Mouse (Mus musculus) heart, adult 2 months (tissue): ENCODE data around the gene Spata46. TPM values are rescaled to one million over a fixed set of nuclear protein-coding genes. Genes with fewer than 3 reads are reported as not detected.

Source experiments
- DNase-seq, 2 experiments: peaks; one replicate each; pipeline ENCODE4 v3.0.0; 2021
- H3K27ac ChIP-seq: fragments of 200-600 bp; 2 replicates; pipeline ENCODE4 v1.8.1; 2022
- H3K27me3 ChIP-seq: fragments of 200-500 bp; 2 replicates; pipeline ENCODE4 v1.6.1; 2012; ENCODE audit warnings: mild to moderate bottlenecking, low read length, inconsistent platforms, mixed read lengths; ENCODE audit not compliant: control insufficient read depth, insufficient read depth
- H3K36me3 ChIP-seq: fragments of 200-500 bp; 2 replicates; pipeline ENCODE4 v1.6.1; 2012; ENCODE audit warnings: low read length, inconsistent platforms; ENCODE audit not compliant: control insufficient read depth, insufficient read depth
- H3K4me1 ChIP-seq: fragments of 200-500 bp; 2 replicates; pipeline ENCODE4 v1.6.1; 2011; ENCODE audit warnings: low read length; ENCODE audit not compliant: control insufficient read depth, insufficient read depth
- H3K4me3 ChIP-seq: fragments of 200-600 bp; 2 replicates; pipeline ENCODE4 v1.8.1; 2022
- H3K79me2 ChIP-seq: fragments of 200-500 bp; replicated peaks from 2 replicates; pipeline ENCODE4 v1.6.1; 2012; ENCODE audit warnings: mild to moderate bottlenecking, inconsistent platforms, low read length, moderate library complexity, mixed read lengths; ENCODE audit not compliant: control insufficient read depth, insufficient read depth
- H3K9ac ChIP-seq: fragments of 200-500 bp; 2 replicates; pipeline ENCODE4 v1.6.1; 2012; ENCODE audit warnings: low read depth, mild to moderate bottlenecking, control low read depth, inconsistent platforms, low read length, mixed read lengths
- CTCF ChIP-seq: fragments of 200-600 bp; IDR thresholded peaks from 2 replicates; pipeline ENCODE4 v1.8.1; 2022; ENCODE audit warnings: antibody characterized with exemption, mild to moderate bottlenecking, moderate library complexity
- EP300 ChIP-seq: fragments of 200-500 bp; IDR thresholded peaks from 2 replicates; pipeline ENCODE4 v1.6.1; 2011; ENCODE audit warnings: low read depth, low read length, control low read depth; ENCODE audit not compliant: insufficient read depth
- POLR2A ChIP-seq: fragments of 200-500 bp; IDR thresholded peaks from 2 replicates; pipeline ENCODE4 v1.6.1; 2011; ENCODE audit warnings: mild to moderate bottlenecking, low read depth, low read length, control low read depth; ENCODE audit not compliant: insufficient read depth
- WGBS: fragments of 180-500 bp; shearing (Covaris S2); methylation state at CpG from one replicate; pipeline ENCODE4 v1.1.7; 2018; 5-methylcytosine and 5-hydroxymethylcytosine counted together
- intact Hi-C: fragments of 180-260 bp; cut with DNase I; formaldehyde crosslinking; loops from one replicate; pipeline ENCODE4 v1.15.1; 2025
- polyA plus RNA-seq: library from polyadenylated mRNA; depleted of rRNA; stranded (reverse); fragments of >200 nt; gene quantifications from 2 replicates; pipeline ENCODE4 v1.2.3, GENCODE M21; 2012
- total RNA-seq, 2 experiments: library from RNA; stranded (reverse); gene quantifications; 2 replicates each; pipeline ENCODE4 v1.2.3; 2021

Gene Spata46
- total and polyA plus RNA-seq, 3 experiments = 0.51 TPM; not detected in 2

DNA sequence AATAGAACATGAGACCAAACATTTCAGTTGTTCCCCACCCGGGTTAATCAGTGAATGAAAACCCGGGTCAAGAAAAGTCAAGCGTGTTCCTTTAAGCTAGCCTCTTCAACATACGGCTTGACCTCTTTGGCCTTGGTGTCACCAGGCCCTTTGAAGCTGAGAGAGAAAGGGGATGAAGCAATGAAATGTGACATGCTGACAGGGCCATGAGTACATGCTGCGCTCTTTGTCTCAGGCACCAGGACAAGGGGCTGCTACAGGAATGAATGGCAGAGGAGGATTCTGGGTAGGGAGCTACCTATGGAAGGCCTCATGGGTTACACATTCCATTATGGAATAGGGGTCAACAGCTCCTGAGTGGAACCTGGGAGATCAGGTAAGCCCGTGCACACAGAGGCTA, 5.5 kb upstream of the Spata46 start:
- Histone ChIP-seq H3K4me3 (no peak overlapping the region), H3K27me3 (no peaks in the 10 kb centered on the region), H3K36me3 (no peaks in the 10 kb centered on the region), H3K9ac (no peak overlapping the region), H3K27ac (no peak overlapping the region), H3K4me1 (no peaks in the 10 kb centered on the region), H3K79me2 (no peaks in the 10 kb centered on the region)
- TF ChIP-seq EP300 (no peak), CTCF (no peak), POLR2A (no peak)
- intact Hi-C loops = no loop called here
- 92% methylated on average over 6 of the region's 6 CpGs for WGBS
- no peak for DNase-seq

DNA sequence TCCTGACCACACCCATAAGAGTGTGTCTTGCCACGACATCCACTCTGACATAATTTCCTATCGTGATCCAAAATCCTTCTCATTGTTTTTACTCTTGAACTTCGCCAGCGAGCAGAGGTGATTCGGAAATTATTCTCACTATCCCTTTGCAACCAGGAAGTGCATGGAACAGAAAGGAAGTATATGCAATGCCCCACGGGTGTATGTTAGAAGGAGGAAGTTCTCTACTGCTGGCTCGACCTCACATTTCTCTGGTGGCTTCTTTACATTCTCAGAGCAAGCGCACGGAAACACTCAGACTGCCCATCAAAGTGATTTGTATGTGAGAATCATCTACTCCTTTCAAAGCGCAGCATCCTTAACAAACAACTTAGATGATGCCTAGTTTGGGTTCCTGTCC, 3.6 kb upstream of the Spata46 start:
- Histone ChIP-seq H3K4me1 (no peaks in the 10 kb centered on the region), H3K27ac (no peak overlapping the region), H3K4me3 (no peak overlapping the region), H3K79me2 (no peaks in the 10 kb centered on the region), H3K27me3 (no peaks in the 10 kb centered on the region), H3K36me3 (no peaks in the 10 kb centered on the region), H3K9ac (no peak overlapping the region)
- intact Hi-C loops = no loop called here
- TF ChIP-seq CTCF (no peak), POLR2A (no peak), EP300 (no peak)
- no peak for DNase-seq
- 63% methylated on average over 10 of the region's 10 CpGs for WGBS

DNA sequence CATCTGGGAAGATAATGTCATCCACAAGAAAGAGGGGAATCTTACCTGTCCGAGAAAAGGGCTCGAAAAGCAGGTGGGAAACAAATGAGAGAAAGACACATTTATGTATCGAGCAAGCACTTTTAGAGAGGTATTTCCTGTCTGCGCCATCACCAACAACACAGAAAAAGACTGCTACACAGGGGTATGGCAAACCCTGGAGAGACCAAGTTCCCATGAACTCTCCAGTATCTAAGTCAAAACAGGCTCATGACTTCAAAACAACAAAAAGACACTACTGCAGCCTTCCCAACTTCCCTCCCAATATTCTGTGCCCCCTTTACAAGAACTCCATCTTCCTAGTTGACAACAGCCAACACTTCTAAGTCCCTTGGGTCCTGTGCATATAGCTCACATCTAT, 2.4 kb upstream of the Spata46 start, which contains the start of gene Gm7694:
Gene Gm7694, minus strand, starts transcription at position 101 of the 400 bp plus-strand sequence.
- TF ChIP-seq CTCF (no peak), EP300 (no peak), POLR2A (no peak)
- intact Hi-C loops = no loop called here
- no peak for DNase-seq
- no peaks in the 10 kb centered on the region for H3K4me1 ChIP-seq
- no peaks in the 10 kb centered on the region for H3K36me3 ChIP-seq
- no peak within 1 kb of the TSS for H3K27ac ChIP-seq
- no peaks in the 10 kb centered on the region for H3K27me3 ChIP-seq
- no peak within 1 kb of the TSS for H3K4me3 ChIP-seq
- no peak within 1 kb of the TSS for H3K9ac ChIP-seq
- H3K79me2 ChIP-seq = no peaks in the 10 kb centered on the region
- 95% methylated on average over 4 of the region's 4 CpGs for WGBS

DNA sequence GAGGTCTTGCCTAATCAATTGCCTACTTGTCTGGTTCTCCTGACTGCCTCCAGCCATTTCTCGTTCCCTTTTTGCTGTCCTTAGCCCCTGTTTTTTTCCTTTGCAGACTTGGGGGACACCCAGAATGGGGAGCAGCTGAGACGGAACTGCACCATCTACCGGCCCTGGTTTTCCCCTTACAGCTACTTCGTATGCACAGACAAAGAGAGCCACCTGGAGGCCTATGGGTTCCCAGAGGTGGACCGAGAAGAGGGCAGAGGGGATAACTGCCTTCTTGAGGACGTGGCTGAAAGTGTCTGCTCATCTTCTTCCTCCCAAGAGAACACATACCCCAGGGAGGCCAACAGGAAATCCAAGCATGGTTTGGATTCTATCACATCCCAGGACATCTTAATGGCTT, 2.8 kb downstream of the Spata46 start:
- Histone ChIP-seq H3K9ac (no peak overlapping the region), H3K27me3 (no peaks in the 10 kb centered on the region), H3K36me3 (no peaks in the 10 kb centered on the region), H3K4me1 (no peaks in the 10 kb centered on the region), H3K27ac (no peak overlapping the region), H3K79me2 (no peaks in the 10 kb centered on the region), H3K4me3 (no peak overlapping the region)
- TF ChIP-seq POLR2A (no peak), CTCF (no peak), EP300 (no peak)
- 79% methylated on average over 6 of the region's 6 CpGs for WGBS
- intact Hi-C loops = no loop called here
- DNase-seq = no peak

DNA sequence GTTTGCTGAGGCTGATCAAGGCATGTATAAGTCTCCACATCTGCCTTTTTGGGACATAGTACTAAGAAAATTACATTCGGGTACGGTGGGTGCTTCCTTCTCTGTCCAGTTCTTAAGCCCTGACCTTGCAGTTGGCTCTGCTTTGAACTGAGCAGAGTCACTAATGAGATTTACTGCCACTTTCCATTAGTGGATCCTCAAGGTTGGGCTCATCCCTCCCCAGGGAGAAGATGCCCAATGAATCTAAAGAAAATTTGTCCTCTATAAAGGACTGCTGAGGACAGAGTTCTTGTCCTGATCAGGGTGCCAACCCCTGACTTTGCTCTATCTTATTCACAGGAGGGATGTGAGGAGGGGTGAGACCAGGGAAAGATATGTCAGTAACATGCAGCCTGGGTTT, 13.4 kb downstream of the Spata46 start:
- no peaks in the 10 kb centered on the region for H3K79me2 ChIP-seq
- DNase-seq = no peak
- H3K36me3 ChIP-seq = no peaks in the 10 kb centered on the region
- no peak for TF ChIP-seq POLR2A
- no peak for TF ChIP-seq CTCF
- TF ChIP-seq EP300 = no peak
- H3K4me3 ChIP-seq = no peak overlapping the region
- WGBS = 82% methylated on average over 2 of the region's 2 CpGs
- no peaks in the 10 kb centered on the region for H3K4me1 ChIP-seq
- H3K27me3 ChIP-seq = no peaks in the 10 kb centered on the region
- intact Hi-C loops = loop anchor here (10.0 kb wide), 1 partner anchor 193 kb away; no protein-coding TSS in a partner anchor
- no peak overlapping the region for H3K9ac ChIP-seq
- no peak overlapping the region for H3K27ac ChIP-seq

DNA sequence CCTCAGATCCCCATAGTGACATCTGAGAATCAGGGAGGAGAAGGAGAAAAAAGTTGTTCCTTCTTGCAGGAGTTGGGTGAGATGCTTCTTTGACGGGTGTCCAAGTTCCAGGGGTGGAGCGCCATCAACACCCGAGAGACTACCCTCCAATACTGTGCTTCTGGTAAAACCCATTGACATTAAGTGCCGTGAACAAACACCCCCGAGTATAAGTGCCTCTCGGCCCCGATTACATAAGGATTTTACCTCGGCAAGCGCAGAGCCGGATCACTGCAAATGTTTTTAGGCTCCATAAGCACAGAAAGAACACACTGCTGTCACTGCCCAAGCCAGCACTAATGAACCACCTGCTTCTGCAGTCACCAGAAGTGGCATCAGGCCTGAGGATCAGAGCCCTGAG, 14.4 kb downstream of the Spata46 start:
- no peak for TF ChIP-seq CTCF
- TF ChIP-seq EP300 = no peak
- no peak for TF ChIP-seq POLR2A
- 96% methylated on average over 10 of the region's 10 CpGs for WGBS
- no peaks in the 10 kb centered on the region for H3K79me2 ChIP-seq
- no peak overlapping the region for H3K9ac ChIP-seq
- H3K27ac ChIP-seq = no peak overlapping the region
- DNase-seq = no peak
- H3K4me3 ChIP-seq = no peak overlapping the region
- no peaks in the 10 kb centered on the region for H3K4me1 ChIP-seq
- no peaks in the 10 kb centered on the region for H3K27me3 ChIP-seq
- intact Hi-C loops = loop anchor here (10.0 kb wide), 1 partner anchor 192 kb away; no protein-coding TSS in a partner anchor
- no peaks in the 10 kb centered on the region for H3K36me3 ChIP-seq
